10 mouse cellular contexts compared by ENCODE assay signal in genomic region chr6:55177060-55177732, GRCm38 (mm10). TPM values are rescaled to one million over a fixed set of nuclear protein-coding genes. Genes with fewer than 3 reads are reported as not detected.
DNase-seq lines count a peak whose midpoint lies in the region; ATAC-seq lines count a peak whose summit lies in the region.
"Had no signal": no experiment of that assay in that cellular context is flagged by ENCODE, and none has a peak within 500 bp of the region (broad histone marks: within the 10 kb centered on the region; RNA-seq: fewer than 3 reads in every experiment).

No protein-coding gene starts in this region.

- H3K9ac ChIP-seq in midbrain, embryonic 14.5 days (replicated peaks; ENCODE audit: low read length), result no peak overlapping the region
- no peak overlapping the region for H3K9ac ChIP-seq in midbrain, embryonic 15.5 days
- H3K9ac ChIP-seq in neural tube, embryonic 15.5 days (replicated peaks), result no peak overlapping the region
- H3K9ac ChIP-seq: heart, embryonic 15.5 days had no signal

- no peak for ATAC-seq in midbrain, embryonic 14.5 days (ENCODE audit: low FRiP score, low TSS enrichment)
- ATAC-seq in midbrain, embryonic 15.5 days (replicated peaks), result no peak
- no peak for ATAC-seq in neural tube, embryonic 15.5 days (ENCODE audit: low FRiP score)

- peak; percentile 22 for DNase-seq in gastrocnemius, postnatal 10 days
- DNase-seq in gastrocnemius, postnatal 14 days, result no peak
- DNase-seq in midbrain, embryonic 14.5 days, result peak; percentile 47
- peak; percentile 33 for DNase-seq in embryo, embryonic 9.5 days (ENCODE audit: extremely low spot score)
- DNase-seq in splenic B cell, adult 2 months (ENCODE audit: low read depth, low spot score), result peak; percentile 24
- DNase-seq in cerebellum, adult 8-10 months, result no peak

- H3K36me3 ChIP-seq in midbrain, embryonic 14.5 days (ENCODE audit: control insufficient read depth, insufficient read depth, low read length), result no peaks in the 10 kb centered on the region
- H3K36me3 ChIP-seq in midbrain, embryonic 15.5 days (replicated peaks), result no peaks in the 10 kb centered on the region
- H3K36me3 ChIP-seq in splenic B cell, adult 2 months (ENCODE audit: control insufficient read depth, insufficient read depth, low read length, poor library complexity, severe bottlenecking), result no peaks in the 10 kb centered on the region
- H3K36me3 ChIP-seq in neural tube, embryonic 15.5 days, result no peaks in the 10 kb centered on the region
- H3K36me3 ChIP-seq: heart, embryonic 15.5 days had no signal

- intact Hi-C loops in gastrocnemius, postnatal 14 days (cut with DNase I; ENCODE audit: low total_unique reads), result no loop called here

- WGBS in midbrain, embryonic 14.5 days, result 47% methylated on average over 12 of the region's 12 CpGs
- 43% methylated on average over 12 of the region's 12 CpGs for WGBS in midbrain, embryonic 15.5 days
- 39% methylated on average over 12 of the region's 12 CpGs for WGBS in neural tube, embryonic 15.5 days

- no peaks in the 10 kb centered on the region for H3K4me1 ChIP-seq in midbrain, embryonic 14.5 days (ENCODE audit: control insufficient read depth, insufficient read depth, low read length)
- H3K4me1 ChIP-seq in midbrain, embryonic 15.5 days, result no peaks in the 10 kb centered on the region
- H3K4me1 ChIP-seq in neural tube, embryonic 15.5 days, result no peaks in the 10 kb centered on the region

- H3K27ac ChIP-seq in midbrain, embryonic 14.5 days (replicated peaks; ENCODE audit: low read depth, low read length), result no peak overlapping the region
- no peak overlapping the region for H3K27ac ChIP-seq in midbrain, embryonic 15.5 days
- no peak overlapping the region for H3K27ac ChIP-seq in neural tube, embryonic 15.5 days (replicated peaks)
- H3K27ac ChIP-seq: heart, embryonic 15.5 days had no signal

- no peaks in the 10 kb centered on the region for H3K9me3 ChIP-seq in midbrain, embryonic 14.5 days (ENCODE audit: control insufficient read depth, low read length)
- H3K9me3 ChIP-seq in midbrain, embryonic 15.5 days, result no peaks in the 10 kb centered on the region
- H3K9me3 ChIP-seq in neural tube, embryonic 15.5 days (replicated peaks), result no peaks in the 10 kb centered on the region
- H3K9me3 ChIP-seq: heart, embryonic 15.5 days had no signal

- no peaks in the 10 kb centered on the region for H3K27me3 ChIP-seq in midbrain, embryonic 14.5 days (ENCODE audit: control insufficient read depth, insufficient read depth, low read length)
- no peaks in the 10 kb centered on the region for H3K27me3 ChIP-seq in midbrain, embryonic 15.5 days (replicated peaks)
- H3K27me3 ChIP-seq in splenic B cell, adult 2 months (ENCODE audit: control insufficient read depth, insufficient read depth, low read length, poor library complexity, severe bottlenecking), result no peaks in the 10 kb centered on the region
- peaks cover 23% of the 10 kb centered on the region for H3K27me3 ChIP-seq in neural tube, embryonic 15.5 days (replicated peaks)
- H3K27me3 ChIP-seq: heart, embryonic 15.5 days had no signal

- H3K4me3 ChIP-seq in midbrain, embryonic 14.5 days (replicated peaks; ENCODE audit: low read depth, low read length), result no peak overlapping the region
- H3K4me3 ChIP-seq in midbrain, embryonic 15.5 days, result no peak overlapping the region
- H3K4me3 ChIP-seq in neural tube, embryonic 15.5 days (replicated peaks), result no peak overlapping the region
- H3K4me3 ChIP-seq: heart, embryonic 15.5 days had no signal

- no peak overlapping the region for H3K4me2 ChIP-seq in midbrain, embryonic 14.5 days (ENCODE audit: low read length)
- no peak overlapping the region for H3K4me2 ChIP-seq in midbrain, embryonic 15.5 days
- no peak overlapping the region for H3K4me2 ChIP-seq in neural tube, embryonic 15.5 days
- H3K4me2 ChIP-seq: heart, embryonic 15.5 days had no signal

RNA-seq across cellular contexts. Expression of gene Inmt, which starts 2.4 kb away (rescaled TPM):
- under 1 TPM; 0.25 to 0.89 TPM for total RNA-seq in gastrocnemius, postnatal 10 days (2021)
- 1 to 10 TPM in 1 of 2 experiments, under 1 TPM in 1; 0.72 to 1.4 TPM for total RNA-seq in gastrocnemius, postnatal 14 days (2021)
- not detected in 2 replicates for polyA plus RNA-seq in midbrain, embryonic 14.5 days (2014; fragmentation: Nextera tagmentation; extraction: Ambion mirVana)
- polyA plus RNA-seq in midbrain, embryonic 15.5 days (2015; fragmentation: Nextera tagmentation; extraction: Ambion mirVana), result not detected in 2 replicates
- not detected in 2 replicates for polyA plus RNA-seq in neural tube, embryonic 15.5 days (2015; fragmentation: Nextera tagmentation; extraction: Ambion mirVana)
- polyA plus RNA-seq: heart, embryonic 15.5 days had no signal

RNA-seq across cellular contexts. Expression of gene Mindy4, which starts 26.0 kb away (rescaled TPM):
- 1 to 10 TPM; 3.3 to 4.1 TPM for total RNA-seq in gastrocnemius, postnatal 10 days (2021)
- 1 to 10 TPM; 2.6 to 3.7 TPM for total RNA-seq in gastrocnemius, postnatal 14 days (2021)
- 9.8 and 14.6 TPM in 2 replicates for polyA plus RNA-seq in midbrain, embryonic 14.5 days (2014; fragmentation: Nextera tagmentation; extraction: Ambion mirVana)
- 11.4 and 13.9 TPM in 2 replicates for polyA plus RNA-seq in midbrain, embryonic 15.5 days (2015; fragmentation: Nextera tagmentation; extraction: Ambion mirVana)
- 10.3 and 10.7 TPM in 2 replicates for polyA plus RNA-seq in neural tube, embryonic 15.5 days (2015; fragmentation: Nextera tagmentation; extraction: Ambion mirVana)

RNA-seq across cellular contexts. Expression of gene Crhr2, which starts 44.4 kb away (rescaled TPM):
- total RNA-seq in gastrocnemius, postnatal 10 days (2021), result 1 to 10 TPM; 3.4 to 4.8 TPM
- total RNA-seq in gastrocnemius, postnatal 14 days (2021), result 1 to 10 TPM; 5.9 to 9.3 TPM
- polyA plus RNA-seq in midbrain, embryonic 14.5 days (2014; fragmentation: Nextera tagmentation; extraction: Ambion mirVana), result 1.1 and 1.2 TPM in 2 replicates
- polyA plus RNA-seq in midbrain, embryonic 15.5 days (2015; fragmentation: Nextera tagmentation; extraction: Ambion mirVana), result 1.3 and 2.2 TPM in 2 replicates
- polyA plus RNA-seq in neural tube, embryonic 15.5 days (2015; fragmentation: Nextera tagmentation; extraction: Ambion mirVana), result 1.3 and 1.5 TPM in 2 replicates
- total RNA-seq: adrenal gland, postnatal 36 days had no signal

Comparison
In these comparisons a context has a peak if more than half of its experiments do, and no peak if none do; other contexts are left out.
1. DNase-seq: peak in gastrocnemius, postnatal 10 days (single experiment), midbrain, embryonic 14.5 days (single experiment), embryo, embryonic 9.5 days (single experiment) and splenic B cell, adult 2 months (single experiment); none in gastrocnemius, postnatal 14 days (single experiment) and cerebellum, adult 8-10 months (single experiment).